Mouse (Mus musculus) hindbrain, postnatal 0 days (tissue): ENCODE data around the gene Nhlrc2. TPM values are rescaled to one million over a fixed set of nuclear protein-coding genes. Genes with fewer than 3 reads are reported as not detected.

ENCODE experiments used
- ATAC-seq: fragments of 200-750 bp; cut with Nextera tagmentation; 2 replicates; pipeline ENCODE4 v1.8.0; 2017; ENCODE audit warnings: mild to moderate bottlenecking, moderate TSS enrichment, moderate library complexity
- DNase-seq: peaks from one replicate; pipeline ENCODE4 v3.0.0-alpha.2; 2015; ENCODE audit warnings: low spot score
- H3K27ac ChIP-seq: fragments of 300-500 bp; sonication (generic); 2 replicates; pipeline ENCODE4 v1.5.1; 2014; ENCODE audit warnings: mild to moderate bottlenecking
- H3K27me3 ChIP-seq: fragments of 300-500 bp; sonication (generic); 2 replicates; pipeline ENCODE4 v1.6.1; 2014; ENCODE audit warnings: low read length, mixed read lengths; ENCODE audit not compliant: insufficient read depth
- H3K36me3 ChIP-seq: fragments of 300-500 bp; sonication (generic); 2 replicates; pipeline ENCODE4 v1.6.1; 2014; ENCODE audit warnings: low read length, mixed read lengths; ENCODE audit not compliant: insufficient read depth
- H3K4me1 ChIP-seq: fragments of 300-500 bp; sonication (generic); 2 replicates; pipeline ENCODE4 v1.6.1; 2014; ENCODE audit warnings: antibody characterized with exemption, low read length, mixed read lengths; ENCODE audit not compliant: insufficient read depth
- H3K4me2 ChIP-seq: fragments of 300-500 bp; sonication (generic); 2 replicates; pipeline ENCODE4 v1.6.1; 2014; ENCODE audit warnings: low read depth, mild to moderate bottlenecking, low read length, moderate library complexity, mixed read lengths
- H3K4me3 ChIP-seq: fragments of 300-500 bp; sonication (generic); 2 replicates; pipeline ENCODE4 v1.5.1; 2014; ENCODE audit warnings: low read length
- H3K9ac ChIP-seq: fragments of 300-500 bp; sonication (generic); replicated peaks from 2 replicates; pipeline ENCODE4 v1.6.1; 2014; ENCODE audit warnings: mild to moderate bottlenecking, low read length, moderate library complexity, mixed read lengths
- H3K9me3 ChIP-seq: fragments of 300-500 bp; sonication (generic); 2 replicates; pipeline ENCODE4 v1.6.1; 2016; ENCODE audit warnings: low read length, mixed read lengths
- CTCF ChIP-seq: IDR thresholded peaks from 2 replicates; pipeline ENCODE4 v1.5.1; 2016; ENCODE audit warnings: antibody characterized with exemption, control low read depth, low read depth
- WGBS: fragments of 180-500 bp; shearing (Covaris S2); extraction: QIAGEN DNeasy Blood & Tissue Kit; methylation state at CpG from one replicate; pipeline ENCODE4 v1.1.7; 2014; 5-methylcytosine and 5-hydroxymethylcytosine counted together
- polyA plus RNA-seq: library from polyadenylated mRNA; unstranded; fragments of >200 nt; fragmentation: Nextera tagmentation; extraction: Ambion mirVana; gene quantifications from 2 replicates; pipeline ENCODE4 v1.2.1, GENCODE M21; 2015
- total RNA-seq: library from RNA; depleted of rRNA; stranded (reverse); fragments of >200 nt; gene quantifications from 2 replicates; pipeline ENCODE4 v1.2.3, GENCODE M21; 2014; rRNA removed

Gene Nhlrc2
- total and polyA plus RNA-seq, 2 experiments from 2014 or later: 7.9 to 11.7 TPM

DNA sequence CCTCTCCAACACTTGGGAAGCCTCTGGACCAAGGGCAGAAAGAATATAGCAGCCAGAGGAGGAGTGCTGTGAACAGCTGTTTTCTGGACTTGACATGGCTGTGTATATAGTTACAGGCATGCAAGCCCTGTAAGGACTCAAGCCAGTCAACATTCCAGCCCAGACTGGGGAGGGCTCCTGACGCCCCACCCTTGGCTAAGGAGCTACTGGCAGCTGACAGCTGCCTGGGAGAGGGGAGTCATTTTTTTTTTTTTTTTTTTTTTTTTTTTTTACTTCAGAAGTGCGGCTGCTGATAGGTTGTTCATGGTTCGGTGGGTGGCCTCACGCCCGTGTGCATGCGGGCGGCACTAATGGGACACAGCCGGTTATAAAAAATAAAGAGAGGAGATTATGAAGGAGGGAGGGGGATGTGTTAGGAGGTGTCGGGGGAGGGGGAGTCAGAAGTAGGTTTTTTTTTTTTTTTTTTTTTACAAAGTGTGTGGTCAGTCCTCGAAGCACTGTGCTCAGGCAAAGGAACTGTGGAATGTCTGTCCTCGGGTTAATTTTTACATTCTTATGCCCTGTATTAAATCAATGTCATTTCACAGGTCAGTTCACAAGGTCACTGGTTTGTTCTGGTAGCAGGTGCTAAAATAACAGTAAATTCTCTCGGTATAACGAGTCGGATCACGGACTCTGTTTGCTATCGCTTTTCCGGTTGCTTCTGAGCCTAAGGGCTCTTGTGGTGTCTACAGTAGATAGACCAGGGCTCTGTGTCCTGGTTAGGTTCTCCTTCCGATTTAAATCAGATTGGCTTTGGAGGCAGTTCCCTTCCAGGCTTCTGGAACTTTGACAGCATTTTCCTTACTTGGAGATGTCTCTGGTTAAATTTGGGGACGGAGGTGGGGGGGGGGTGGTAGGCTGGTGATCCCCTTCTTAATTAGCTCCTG is 104.2 kb downstream of the Nhlrc2 start:
- peak overlapping the region; percentile 49 for H3K4me2 ChIP-seq
- H3K36me3 ChIP-seq: no peaks in the 10 kb centered on the region
- ATAC-seq: no peak
- H3K4me1 ChIP-seq: 0 out of 2 replicates have a peak, but pooled peaks cover 2% of the 10 kb centered on the region
- 6% methylated on average over 19 of the region's 19 CpGs for WGBS
- no peaks in the 10 kb centered on the region for H3K27me3 ChIP-seq
- H3K9ac ChIP-seq: no peak overlapping the region
- peak; percentile 44 for DNase-seq
- no peaks in the 10 kb centered on the region for H3K9me3 ChIP-seq
- TF ChIP-seq CTCF: no peak
- H3K27ac ChIP-seq: no peak overlapping the region
- H3K4me3 ChIP-seq: peak overlapping the region; percentile 11; the same call in 1 of the 2 replicates

Other genes starting within 250 kb of the Nhlrc2 start
- gene Nrap, start 158.2 kb upstream of the Nhlrc2 start, total RNA-seq: 0.37 and 0.68 TPM in 2 replicates
- gene Nrap, start 158.2 kb upstream of the Nhlrc2 start, polyA plus RNA-seq: 0.30 and 0.37 TPM in 2 replicates
- gene Casp7, start 151.1 kb upstream of the Nhlrc2 start, total RNA-seq: 17.6 and 22.4 TPM in 2 replicates
- 28.1 and 28.5 TPM in 2 replicates for gene Casp7, start 151.1 kb upstream of the Nhlrc2 start, polyA plus RNA-seq
- not detected in 2 replicates for gene Plekhs1, start 86.6 kb upstream of the Nhlrc2 start, total RNA-seq
- 0.24 and 0.32 TPM in 2 replicates for gene Plekhs1, start 86.6 kb upstream of the Nhlrc2 start, polyA plus RNA-seq
- gene Dclre1a, start within 50 bp of the Nhlrc2 start, total RNA-seq: 6.0 and 6.6 TPM in 2 replicates
- gene Dclre1a, start within 50 bp of the Nhlrc2 start, polyA plus RNA-seq: 11.6 and 12.1 TPM in 2 replicates
- gene Adrb1, start 173.9 kb downstream of the Nhlrc2 start, total RNA-seq: 3.2 and 7.0 TPM in 2 replicates
- 1.7 and 2.1 TPM in 2 replicates for gene Adrb1, start 173.9 kb downstream of the Nhlrc2 start, polyA plus RNA-seq